12 mouse cellular contexts compared by ENCODE assay signal in the genomic region with DNA sequence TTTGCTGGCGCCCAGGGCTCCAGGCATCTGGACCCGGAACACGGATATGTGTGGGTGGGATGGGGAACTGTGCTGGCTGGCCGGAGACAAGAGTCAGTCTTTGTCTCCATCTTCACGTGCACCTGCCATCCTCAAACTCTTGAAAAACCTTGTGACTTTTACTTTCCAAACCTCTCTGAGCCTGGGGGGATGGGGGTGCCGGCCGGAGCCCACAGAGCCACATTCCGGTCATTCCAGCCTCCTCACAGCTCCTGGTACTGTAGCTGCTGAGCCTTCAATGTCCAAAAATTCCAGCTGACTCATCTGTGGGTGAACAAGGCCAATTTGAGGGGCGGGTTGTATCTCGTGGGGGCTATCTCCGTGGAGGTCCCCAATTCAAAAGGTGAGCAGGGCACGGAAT. TPM values are rescaled to one million over a fixed set of nuclear protein-coding genes. Genes with fewer than 3 reads are reported as not detected.
DNase-seq lines count a peak whose midpoint lies in the region; TF ChIP-seq lines count a peak whose summit lies in the region.
"Had no signal": no experiment of that assay in that cellular context is flagged by ENCODE, and none has a peak within 500 bp of the region (broad histone marks: within the 10 kb centered on the region; RNA-seq: fewer than 3 reads in every experiment).

No protein-coding gene starts in this region.

- no peak overlapping the region for H3ac ChIP-seq in myocyte (ENCODE audit: control insufficient read depth, insufficient read length)

- peak overlapping the region; percentile 87 for H3K4me2 ChIP-seq in myocyte (ENCODE audit: low read depth)
- H3K4me2 ChIP-seq: midbrain, embryonic 13.5 days; stomach, embryonic 15.5 days had no signal

- H3K27me3 ChIP-seq in myocyte (ENCODE audit: control insufficient read depth, insufficient read depth, insufficient read length), result no peaks in the 10 kb centered on the region
- H3K27me3 ChIP-seq: stomach, embryonic 15.5 days had no signal

- H3K4me3 ChIP-seq in myocyte, result no peak overlapping the region
- H3K4me3 ChIP-seq: midbrain, embryonic 13.5 days; stomach, embryonic 15.5 days had no signal

- H3K36me3 ChIP-seq in myocyte (ENCODE audit: control insufficient read depth, insufficient read depth), result no peaks in the 10 kb centered on the region
- H3K36me3 ChIP-seq: midbrain, embryonic 13.5 days; stomach, embryonic 15.5 days had no signal

- TF ChIP-seq POLR2A in myocyte (IDR thresholded peaks at IDR 0.05; ENCODE audit: insufficient read length, low read depth), result no peak

- DNase-seq in adrenal gland, adult 2 months, result peak; percentile 59
- DNase-seq in adrenal gland, adult 8-10 months, result no peak
- DNase-seq in ovary, adult 18-20 months (ENCODE audit: low spot score), result peak; percentile 32
- DNase-seq in ovary, postnatal 10 days (ENCODE audit: low spot score), result no peak
- DNase-seq in heart, postnatal 4 days, result peak; percentile 61
- no peak for DNase-seq in right cerebral cortex, postnatal 25 days
- DNase-seq in cerebellum, postnatal 10 days, result no peak
- DNase-seq: cerebellum, adult 2 months had no signal

- H3K79me2 ChIP-seq in myocyte (ENCODE audit: control insufficient read depth, insufficient read depth), result no peaks in the 10 kb centered on the region

TF ChIP-seq in myocyte, 11 proteins besides CTCF, POLR2A, EP300 and RAD21:
- TF ChIP-seq TCF12 (IDR thresholded peaks at IDR 0.05; ENCODE audit: insufficient read depth, poor library complexity, severe bottlenecking) (peak; percentile 25), MYOG (IDR thresholded peaks at IDR 0.05; ENCODE audit: control insufficient read depth in 1 of 3, insufficient read depth in 1 of 3, insufficient read length in 2 of 3, low read depth in 2 of 3) (peak in 1 of 3 experiments; percentile 58), SRF (IDR thresholded peaks at IDR 0.05; ENCODE audit: control insufficient read depth, insufficient read length, low read depth) (no peak), MYOD1 (IDR thresholded peaks at IDR 0.05; ENCODE audit: control insufficient read depth in 1 of 3, insufficient read length in 2 of 3, low read depth in 2 of 3) (peak in 2 of 3 experiments; percentile 73 to 76), MAX (IDR thresholded peaks at IDR 0.05; ENCODE audit: low read depth) (no peak)

RNA-seq across cellular contexts. Expression of gene Lif, which starts 41.8 kb away (rescaled TPM):
- total RNA-seq in adrenal gland, adult 2 months (2021), result under 1 TPM; 0.06 to 0.24 TPM
- 0.43 and 1.0 TPM in 2 replicates for polyA plus RNA-seq in adrenal gland, adult 2 months (2012; rRNA removed)
- 1 to 10 TPM in 1 of 4 experiments, under 1 TPM in 2, not detected in 1; 0.15 to 1.0 (median 0.34) TPM for total RNA-seq in adrenal gland, adult 8-10 months (2022)
- 1 to 10 TPM; 1.8 to 2.0 TPM for total RNA-seq in heart, postnatal 4 days (2021)
- polyA plus RNA-seq in myocyte (2012; fragmentation: generic; extraction: Trizol), result 5.2 TPM
- total RNA-seq: liver, adult 2 months had no signal

Comparison
In these comparisons a context has a peak if more than half of its experiments do, and no peak if none do; other contexts are left out.
1. DNase-seq: peak in adrenal gland, adult 2 months (single experiment), ovary, adult 18-20 months (single experiment) and heart, postnatal 4 days (single experiment); none in adrenal gland, adult 8-10 months (single experiment), ovary, postnatal 10 days (single experiment), right cerebral cortex, postnatal 25 days (single experiment) and cerebellum, postnatal 10 days (0 of 2).